Mouse (Mus musculus) kidney, postnatal 0 days (tissue): ENCODE data around the gene Dip2b. TPM values are rescaled to one million over a fixed set of nuclear protein-coding genes. Genes with fewer than 3 reads are reported as not detected.

Source experiments
- ATAC-seq: fragments of 200-750 bp; cut with Nextera tagmentation; replicated peaks from 2 replicates; pipeline ENCODE4 v1.8.0; 2017; ENCODE audit warnings: low read depth, moderate number of reproducible peaks, moderate TSS enrichment, moderate library complexity; ENCODE audit not compliant: low FRiP score
- DNase-seq: peaks from one replicate; pipeline ENCODE4 v3.0.0-alpha.2; 2016; ENCODE audit warnings: low spot score
- H3K27ac ChIP-seq: fragments of 300-500 bp; sonication (generic); 2 replicates; pipeline ENCODE4 v1.5.1; 2014; ENCODE audit warnings: mild to moderate bottlenecking
- H3K27me3 ChIP-seq: fragments of 300-500 bp; sonication (generic); 2 replicates; pipeline ENCODE4 v1.6.1; 2014; ENCODE audit warnings: low read length, mixed read lengths; ENCODE audit not compliant: insufficient read depth
- H3K36me3 ChIP-seq: fragments of 300-500 bp; sonication (generic); 2 replicates; pipeline ENCODE4 v1.6.1; 2014; ENCODE audit warnings: low read length, mixed read lengths; ENCODE audit not compliant: insufficient read depth
- H3K4me1 ChIP-seq: fragments of 300-500 bp; sonication (generic); replicated peaks from 2 replicates; pipeline ENCODE4 v1.6.1; 2014; ENCODE audit warnings: antibody characterized with exemption, low read length, mixed read lengths; ENCODE audit not compliant: insufficient read depth
- H3K4me2 ChIP-seq: fragments of 300-500 bp; sonication (generic); 2 replicates; pipeline ENCODE4 v1.6.1; 2014; ENCODE audit warnings: mild to moderate bottlenecking, low read length, moderate library complexity, mixed read lengths
- H3K4me3 ChIP-seq: fragments of 300-500 bp; sonication (generic); replicated peaks from 2 replicates; pipeline ENCODE4 v1.5.1; 2014; ENCODE audit warnings: low read depth, low read length
- H3K9ac ChIP-seq: fragments of 300-500 bp; sonication (generic); 2 replicates; pipeline ENCODE4 v1.6.1; 2014; ENCODE audit warnings: low read depth, low read length
- H3K9me3 ChIP-seq: fragments of 300-500 bp; sonication (generic); replicated peaks from 2 replicates; pipeline ENCODE4 v1.6.1; 2016; ENCODE audit warnings: low read length, inconsistent platforms, mixed read lengths
- CTCF ChIP-seq: IDR thresholded peaks from 2 replicates; pipeline ENCODE4 v1.5.1; 2016; ENCODE audit warnings: antibody characterized with exemption, low read depth, mild to moderate bottlenecking, moderate library complexity
- WGBS: fragments of 180-500 bp; shearing (Covaris S2); extraction: QIAGEN DNeasy Blood & Tissue Kit; methylation state at CpG from one replicate; pipeline ENCODE4 v1.1.7; 2014; 5-methylcytosine and 5-hydroxymethylcytosine counted together
- polyA plus RNA-seq: library from polyadenylated mRNA; unstranded; fragments of >200 nt; fragmentation: Nextera tagmentation; extraction: Ambion mirVana; gene quantifications from 2 replicates; pipeline ENCODE4 v1.2.1, GENCODE M21; 2015

Dip2b gene
- polyA plus RNA-seq, 1 experiment from 2014 or later = 4.9 TPM

DNA sequence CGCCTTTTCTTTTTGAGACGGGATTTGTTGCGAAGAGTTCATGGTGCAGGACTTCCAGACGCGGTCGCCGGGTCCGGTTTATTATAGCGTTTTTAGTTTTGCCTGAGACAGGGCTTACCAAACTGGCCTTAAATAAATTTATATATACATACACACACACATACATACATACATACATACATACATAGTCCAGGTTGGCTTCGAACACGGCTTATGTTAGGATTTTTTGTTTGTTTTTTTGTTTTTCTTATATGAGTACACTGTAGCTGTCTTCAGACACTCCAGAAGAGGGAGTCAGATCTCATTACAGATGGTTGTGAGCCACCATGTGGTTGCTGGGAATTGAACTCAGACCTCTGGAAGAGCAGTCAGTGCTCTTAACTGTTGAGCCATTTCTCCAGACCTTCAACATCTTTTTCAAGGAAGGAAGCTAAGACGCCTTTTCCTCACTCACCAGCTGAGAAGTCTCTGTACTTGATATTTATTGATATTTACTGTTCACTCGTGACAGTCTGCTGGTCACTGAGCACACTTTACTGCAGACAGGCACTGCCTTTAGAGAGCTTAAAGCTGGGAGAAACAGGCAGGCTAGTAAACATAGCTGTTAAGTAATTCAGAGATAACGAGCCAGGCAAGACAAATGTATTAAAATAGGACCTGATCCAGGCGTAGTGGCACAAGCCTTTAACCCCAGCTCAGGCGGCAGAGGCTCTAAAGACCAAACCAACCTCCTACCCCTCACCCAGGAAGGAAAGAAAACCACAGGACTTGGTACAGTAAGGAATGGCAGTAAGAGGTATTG is 190.3 kb downstream of the Dip2b start:
- Histone ChIP-seq H3K9ac (peak overlapping the region; percentile 97), H3K27me3 (no peaks in the 10 kb centered on the region)

GRCm38 (mm10) chr15:100230655-100231054 is 192.2 kb downstream of the Dip2b start:
- no peaks in the 10 kb centered on the region for H3K9me3 ChIP-seq
- 0 out of 2 replicates have a peak, but pooled peaks cover 6% of the 10 kb centered on the region for H3K4me1 ChIP-seq
- ATAC-seq (no peak), DNase-seq (no peak)
- H3K27me3 ChIP-seq = no peaks in the 10 kb centered on the region
- no peak overlapping the region for H3K27ac ChIP-seq
- no peak overlapping the region for H3K4me2 ChIP-seq
- no peak overlapping the region for H3K4me3 ChIP-seq
- peaks cover 14% of the 10 kb centered on the region for H3K36me3 ChIP-seq
- peak; percentile 38; the same call in 1 of the 2 replicates for TF ChIP-seq CTCF
- 63% methylated on average over 1 of the region's 1 CpGs for WGBS
- no peak overlapping the region for H3K9ac ChIP-seq

More for the DNA sequence above, 190.3 kb downstream of the Dip2b start:
- Histone ChIP-seq H3K9me3 (no peaks in the 10 kb centered on the region), H3K27ac (peak overlapping the region; percentile 100), H3K36me3 (0 out of 2 replicates have a peak, but pooled peaks cover 10% of the 10 kb centered on the region), H3K4me2 (peak overlapping the region; percentile 57), H3K4me3 (peak overlapping the region; percentile 85), H3K4me1 (0 out of 2 replicates have a peak, but pooled peaks cover 6% of the 10 kb centered on the region)
- WGBS = 8% methylated on average over 16 of the region's 16 CpGs
- TF ChIP-seq CTCF = peak; percentile 34; the same call in 1 of the 2 replicates
- ATAC-seq = no peak
- DNase-seq = peak; percentile 37

- WGBS = 84% methylated on average over 14 of the region's 14 CpGs
- ATAC-seq (no peak), DNase-seq (no peak)
- no peak for TF ChIP-seq CTCF
- Histone ChIP-seq H3K4me3 (no peak overlapping the region), H3K36me3 (peaks cover 21% of the 10 kb centered on the region), H3K9ac (no peak overlapping the region), H3K4me1 (0 out of 2 replicates have a peak, but pooled peaks cover 4% of the 10 kb centered on the region), H3K4me2 (no peak overlapping the region), H3K27ac (no peak overlapping the region), H3K9me3 (no peaks in the 10 kb centered on the region), H3K27me3 (no peaks in the 10 kb centered on the region)
Observed at GRCm38 (mm10) chr15:100231616-100232525, 193.4 kb downstream of the Dip2b start.

DNA sequence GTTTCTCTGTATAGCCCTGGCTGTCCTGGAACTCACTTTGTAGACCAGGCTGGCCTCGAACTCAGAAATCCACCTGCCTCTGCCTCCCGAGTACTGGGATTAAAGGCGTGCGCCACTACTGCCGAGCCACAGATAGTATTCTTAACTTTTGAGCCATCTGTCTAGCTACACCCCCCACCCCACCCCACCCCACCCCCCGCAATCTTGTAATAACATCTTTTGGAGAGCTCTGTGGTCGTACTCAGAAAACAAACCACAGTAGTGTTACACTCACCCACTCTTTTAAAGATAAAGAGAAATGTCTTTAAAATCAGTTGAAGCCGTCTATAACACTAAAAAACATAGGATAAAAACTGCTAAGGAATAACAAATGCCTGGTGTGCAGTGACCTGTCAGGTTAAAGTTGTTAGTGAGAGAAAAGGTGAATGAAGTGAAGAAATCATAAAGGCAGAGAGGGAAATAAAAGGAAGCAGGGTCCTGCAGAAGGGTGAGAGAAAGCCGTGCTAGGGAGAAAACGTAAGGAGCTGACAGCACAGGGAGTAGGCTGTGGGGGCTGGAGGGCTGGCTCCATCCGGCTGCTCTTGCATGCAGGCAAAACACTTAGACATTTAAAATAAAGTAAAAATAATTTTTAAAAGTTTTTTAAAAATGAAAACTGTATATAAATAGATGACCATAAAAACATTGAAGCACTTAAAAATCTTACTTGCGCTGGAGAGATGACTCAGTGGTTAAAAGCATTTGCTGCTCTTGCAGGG is 196.9 kb downstream of the Dip2b start:
- no peak overlapping the region for H3K4me3 ChIP-seq
- TF ChIP-seq CTCF = no peak
- H3K4me2 ChIP-seq = no peak overlapping the region
- H3K9me3 ChIP-seq = no peaks in the 10 kb centered on the region
- no peaks in the 10 kb centered on the region for H3K27me3 ChIP-seq
- H3K4me1 ChIP-seq = no peaks in the 10 kb centered on the region
- H3K27ac ChIP-seq = no peak overlapping the region
- 80% methylated on average over 12 of the region's 12 CpGs for WGBS
- H3K9ac ChIP-seq = no peak overlapping the region
- DNase-seq (no peak), ATAC-seq (no peak)
- peaks cover 40% of the 10 kb centered on the region for H3K36me3 ChIP-seq

DNA sequence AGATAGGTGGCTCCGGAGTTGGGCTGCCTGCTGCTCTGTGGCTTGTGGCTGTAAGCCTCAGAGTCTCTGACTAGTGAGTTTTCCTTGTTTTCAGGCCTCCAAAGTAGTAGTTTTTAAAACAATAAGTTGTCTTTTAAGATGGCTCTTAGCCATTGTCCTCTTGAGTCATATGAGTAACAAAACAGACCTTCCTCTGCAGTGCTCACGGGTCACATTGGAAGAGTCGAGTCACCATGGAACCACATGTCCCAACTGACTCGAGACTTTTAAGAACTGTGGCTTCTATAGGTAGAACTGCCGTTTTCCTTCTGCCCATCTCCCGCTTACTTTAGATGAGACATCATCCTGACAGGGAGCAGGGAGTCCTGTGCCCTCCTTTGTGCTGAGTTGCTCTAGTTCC is 198.5 kb downstream of the Dip2b start:
- WGBS = 87% methylated on average over 6 of the region's 6 CpGs
- Histone ChIP-seq H3K4me2 (no peak overlapping the region), H3K9me3 (no peaks in the 10 kb centered on the region), H3K36me3 (peaks cover 48% of the 10 kb centered on the region), H3K4me3 (no peak overlapping the region), H3K27ac (no peak overlapping the region), H3K4me1 (no peaks in the 10 kb centered on the region), H3K27me3 (no peaks in the 10 kb centered on the region), H3K9ac (no peak overlapping the region)
- no peak for TF ChIP-seq CTCF
- ATAC-seq (no peak), DNase-seq (no peak)

- Histone ChIP-seq H3K4me2 (no peak overlapping the region), H3K36me3 (peaks cover 55% of the 10 kb centered on the region), H3K27me3 (no peaks in the 10 kb centered on the region), H3K4me1 (no peaks in the 10 kb centered on the region), H3K9me3 (no peaks in the 10 kb centered on the region), H3K4me3 (no peak overlapping the region), H3K27ac (no peak overlapping the region), H3K9ac (no peak overlapping the region)
- WGBS = 96% methylated on average over 6 of the region's 6 CpGs
- no peak for TF ChIP-seq CTCF
- DNase-seq (no peak), ATAC-seq (no peak)
Observed at GRCm38 (mm10) chr15:100241780-100242179, 203.3 kb downstream of the Dip2b start.
